Mouse (Mus musculus) limb, embryonic 10.5 days (tissue): ENCODE results near the gene Slc48a1. TPM values are rescaled to one million over a fixed set of nuclear protein-coding genes. Genes with fewer than 3 reads are reported as not detected.

Experiments
- DNase-seq: peaks from one replicate; pipeline ENCODE4 v3.0.0-alpha.2; 2017; ENCODE audit warnings: low spot score
- H3K27ac ChIP-seq: fragments of 300-500 bp; sonication (generic); 2 replicates; pipeline ENCODE4 v1.5.1; 2016; ENCODE audit warnings: mild to moderate bottlenecking
- H3K27me3 ChIP-seq: fragments of 300-500 bp; sonication (generic); 2 replicates; pipeline ENCODE4 v1.6.1; 2016; ENCODE audit warnings: low read depth, mild to moderate bottlenecking; ENCODE audit not compliant: poor library complexity, severe bottlenecking
- H3K36me3 ChIP-seq: fragments of 300-500 bp; sonication (generic); 2 replicates; pipeline ENCODE4 v1.6.1; 2016; ENCODE audit warnings: mild to moderate bottlenecking, moderate library complexity
- H3K4me1 ChIP-seq: fragments of 300-500 bp; sonication (generic); 2 replicates; pipeline ENCODE4 v1.6.1; 2016
- H3K4me3 ChIP-seq: fragments of 300-500 bp; sonication (generic); 2 replicates; pipeline ENCODE4 v1.5.1; 2016; ENCODE audit warnings: mild to moderate bottlenecking, moderate library complexity
- H3K9me3 ChIP-seq: fragments of 300-500 bp; sonication (generic); replicated peaks from 2 replicates; pipeline ENCODE4 v1.6.1; 2016; ENCODE audit warnings: mild to moderate bottlenecking
- WGBS: fragments of 180-500 bp; shearing (Covaris S2); methylation state at CpG from one replicate; pipeline ENCODE4 v1.1.7; 2016; 5-methylcytosine and 5-hydroxymethylcytosine counted together
- polyA plus RNA-seq: library from polyadenylated mRNA; unstranded; fragments of >200 nt; fragmentation: Nextera tagmentation; extraction: Ambion mirVana; gene quantifications from 2 replicates; pipeline ENCODE4 v1.2.1, GENCODE M21; 2016

Gene Slc48a1
- polyA plus RNA-seq, 1 experiment from 2014 or later = 23.5 TPM

GRCm38 (mm10) chr15:97787799-97788667, 9.7 kb downstream of the Slc48a1 start:
- WGBS = 80% methylated on average over 19 of the region's 19 CpGs
- H3K36me3 ChIP-seq = peaks cover 26% of the 10 kb centered on the region
- H3K4me1 ChIP-seq = peaks cover 25% of the 10 kb centered on the region
- no peak overlapping the region for H3K4me3 ChIP-seq
- no peaks in the 10 kb centered on the region for H3K9me3 ChIP-seq
- peaks cover 16% of the 10 kb centered on the region for H3K27me3 ChIP-seq
- 0 out of 2 replicates have a peak overlapping the region, but pooled peaks have one; percentile 17 for H3K27ac ChIP-seq
- DNase-seq = no peak

- H3K36me3 ChIP-seq = peaks cover 34% of the 10 kb centered on the region
- H3K4me3 ChIP-seq = no peak overlapping the region
- H3K4me1 ChIP-seq = peaks cover 23% of the 10 kb centered on the region
- H3K27ac ChIP-seq = no peak overlapping the region
- H3K27me3 ChIP-seq = peaks cover 16% of the 10 kb centered on the region
- H3K9me3 ChIP-seq = no peaks in the 10 kb centered on the region
- no peak for DNase-seq
- WGBS = 73% methylated on average over 6 of the region's 6 CpGs
Observed at GRCm38 (mm10) chr15:97788821-97789220, 10.5 kb downstream of the Slc48a1 start.

GRCm38 (mm10) chr15:97789761-97790505, 11.6 kb downstream of the Slc48a1 start:
- WGBS = 58% methylated on average over 20 of the region's 20 CpGs
- Histone ChIP-seq H3K4me1 (peaks cover 13% of the 10 kb centered on the region), H3K36me3 (peaks cover 45% of the 10 kb centered on the region), H3K9me3 (no peaks in the 10 kb centered on the region), H3K4me3 (no peak overlapping the region), H3K27me3 (peaks cover 13% of the 10 kb centered on the region), H3K27ac (no peak overlapping the region)
- DNase-seq = peak; percentile 73

GRCm38 (mm10) chr15:97791126-97791700, 12.9 kb downstream of the Slc48a1 start:
- Histone ChIP-seq H3K4me3 (no peak overlapping the region), H3K27ac (no peak overlapping the region), H3K9me3 (no peaks in the 10 kb centered on the region), H3K27me3 (no peaks in the 10 kb centered on the region), H3K4me1 (peaks cover 12% of the 10 kb centered on the region), H3K36me3 (peaks cover 58% of the 10 kb centered on the region)
- WGBS = 92% methylated on average over 11 of the region's 11 CpGs
- no peak for DNase-seq

- Histone ChIP-seq H3K4me1 (peaks cover 4% of the 10 kb centered on the region), H3K27ac (no peak overlapping the region), H3K9me3 (no peaks in the 10 kb centered on the region), H3K36me3 (peaks cover 82% of the 10 kb centered on the region), H3K4me3 (no peak overlapping the region), H3K27me3 (no peaks in the 10 kb centered on the region)
- 93% methylated on average over 18 of the region's 18 CpGs for WGBS
- DNase-seq = no peak
Observed at GRCm38 (mm10) chr15:97793386-97794153, 15.2 kb downstream of the Slc48a1 start.

GRCm38 (mm10) chr15:97794268-97794667, 15.9 kb downstream of the Slc48a1 start:
- 74% methylated on average over 5 of the region's 5 CpGs for WGBS
- Histone ChIP-seq H3K27me3 (no peaks in the 10 kb centered on the region), H3K9me3 (no peaks in the 10 kb centered on the region), H3K4me3 (no peak overlapping the region), H3K4me1 (no peaks in the 10 kb centered on the region), H3K27ac (no peak overlapping the region), H3K36me3 (peaks cover 89% of the 10 kb centered on the region)
- no peak for DNase-seq

- Histone ChIP-seq H3K27me3 (no peaks in the 10 kb centered on the region), H3K27ac (no peak overlapping the region), H3K4me3 (no peak overlapping the region), H3K36me3 (peaks cover 97% of the 10 kb centered on the region), H3K4me1 (peaks cover under 1% of the 10 kb centered on the region; the same call in 1 of the 2 replicates), H3K9me3 (no peaks in the 10 kb centered on the region)
- no peak for DNase-seq
- WGBS = 94% methylated on average over 10 of the region's 10 CpGs
Observed at GRCm38 (mm10) chr15:97795559-97796235, 17.4 kb downstream of the Slc48a1 start.

GRCm38 (mm10) chr15:97796674-97797310, 18.5 kb downstream of the Slc48a1 start:
- Histone ChIP-seq H3K4me3 (no peak overlapping the region), H3K9me3 (no peaks in the 10 kb centered on the region), H3K36me3 (peaks cover 99% of the 10 kb centered on the region), H3K27ac (no peak overlapping the region), H3K27me3 (no peaks in the 10 kb centered on the region), H3K4me1 (peaks cover 4% of the 10 kb centered on the region; the same call in 1 of the 2 replicates)
- 95% methylated on average over 17 of the region's 17 CpGs for WGBS
- no peak for DNase-seq

- Histone ChIP-seq H3K27ac (no peak overlapping the region), H3K36me3 (peaks cover 100% of the 10 kb centered on the region), H3K4me1 (peaks cover 16% of the 10 kb centered on the region), H3K9me3 (no peaks in the 10 kb centered on the region), H3K4me3 (no peak overlapping the region), H3K27me3 (no peaks in the 10 kb centered on the region)
- WGBS = 89% methylated on average over 17 of the region's 17 CpGs
- DNase-seq = no peak
Observed at GRCm38 (mm10) chr15:97798134-97798533, 19.8 kb downstream of the Slc48a1 start.

GRCm38 (mm10) chr15:97799446-97799845, 21.1 kb downstream of the Slc48a1 start:
- peaks cover 91% of the 10 kb centered on the region for H3K36me3 ChIP-seq
- no peak overlapping the region for H3K27ac ChIP-seq
- 90% methylated on average over 11 of the region's 11 CpGs for WGBS
- H3K9me3 ChIP-seq = no peaks in the 10 kb centered on the region
- H3K4me3 ChIP-seq = no peak overlapping the region
- no peak for DNase-seq
- peaks cover 16% of the 10 kb centered on the region for H3K4me1 ChIP-seq
- H3K27me3 ChIP-seq = no peaks in the 10 kb centered on the region

- Histone ChIP-seq H3K36me3 (peaks cover 88% of the 10 kb centered on the region), H3K27ac (peak overlapping the region; percentile 53), H3K4me3 (no peak overlapping the region), H3K27me3 (no peaks in the 10 kb centered on the region), H3K9me3 (no peaks in the 10 kb centered on the region), H3K4me1 (peaks cover 16% of the 10 kb centered on the region)
- DNase-seq = no peak
- 89% methylated on average over 13 of the region's 13 CpGs for WGBS
Observed at GRCm38 (mm10) chr15:97800853-97801252, 22.5 kb downstream of the Slc48a1 start.
